Mouse (Mus musculus): ENCODE results near the gene Smad3.

- no peak for TF ChIP-seq GATA1 (IDR thresholded peaks at IDR 0.05; ENCODE audit: borderline replicate concordance, low read length)
- TF ChIP-seq FLI1 (IDR thresholded peaks at IDR 0.05; ENCODE audit: low read length): no peak
Measured at GRCm38 (mm10) chr9:63779950-63780887, 22.4 kb upstream of the Smad3 start.
